Mouse (Mus musculus): ENCODE results near the gene Trim75. TPM values are rescaled to one million over a fixed set of nuclear protein-coding genes. Genes with fewer than 3 reads are reported as not detected.
"Not testable (repeated sequence)": the region's sequence is repeated elsewhere in the genome, so short reads cannot be mapped to it uniquely, and the experiment has no call there.

Gene Trim75
- 0.08 TPM in 1 of 2 replicates, not detected in the other for polyA plus RNA-seq (2015; fragmentation: Nextera tagmentation; extraction: Ambion mirVana)

- Histone ChIP-seq H3K36me3 (no peaks in the 10 kb centered on the region), H3K4me1 (no peaks in the 10 kb centered on the region), H3K4me3 (replicated peaks) (no peak within 1 kb of the TSS), H3K27me3 (no peaks in the 10 kb centered on the region), H3K9ac (no peak within 1 kb of the TSS), H3K9me3 (replicated peaks) (no peaks in the 10 kb centered on the region), H3K27ac (replicated peaks) (no peak within 1 kb of the TSS), H3K4me2 (replicated peaks) (no peak within 1 kb of the TSS)
- ATAC-seq (ENCODE audit: insufficient number of reproducible peaks, low FRiP score, low TSS enrichment, low read depth), result no peak
- 87% methylated on average over 4 of the region's 4 CpGs for WGBS
Measured at GRCm38 (mm10) chr8:64987731-64988130, at the start of gene Trim75. Gene Trim75 (minus strand): TSS chr8:64987831.

- 0 out of 2 replicates have a peak within 1 kb of the TSS, but pooled peaks have one; percentile 39 for H3K27ac ChIP-seq (replicated peaks)
- no peaks in the 10 kb centered on the region for H3K27me3 ChIP-seq
- H3K4me2 ChIP-seq (replicated peaks), result peak within 1 kb of the TSS; percentile 46
- no peaks in the 10 kb centered on the region for H3K36me3 ChIP-seq
- 0 out of 2 replicates have a peak, but pooled peaks have one; percentile 47 for ATAC-seq (ENCODE audit: insufficient number of reproducible peaks, low FRiP score, low TSS enrichment, low read depth)
- no peaks in the 10 kb centered on the region for H3K9me3 ChIP-seq (replicated peaks)
- no peak within 1 kb of the TSS for H3K9ac ChIP-seq
- under 1% methylated on average over 8 of the region's 8 CpGs for WGBS
- H3K4me1 ChIP-seq, result peaks cover 3% of the 10 kb centered on the region; the same call in 1 of the 2 replicates
- H3K4me3 ChIP-seq (replicated peaks), result peak within 1 kb of the TSS; percentile 38
Measured at GRCm38 (mm10) chr8:65037117-65037533, 49.5 kb upstream of the Trim75 start, which contains the start of gene Apela. Gene Apela (minus strand): TSS chr8:65037336.

DNA sequence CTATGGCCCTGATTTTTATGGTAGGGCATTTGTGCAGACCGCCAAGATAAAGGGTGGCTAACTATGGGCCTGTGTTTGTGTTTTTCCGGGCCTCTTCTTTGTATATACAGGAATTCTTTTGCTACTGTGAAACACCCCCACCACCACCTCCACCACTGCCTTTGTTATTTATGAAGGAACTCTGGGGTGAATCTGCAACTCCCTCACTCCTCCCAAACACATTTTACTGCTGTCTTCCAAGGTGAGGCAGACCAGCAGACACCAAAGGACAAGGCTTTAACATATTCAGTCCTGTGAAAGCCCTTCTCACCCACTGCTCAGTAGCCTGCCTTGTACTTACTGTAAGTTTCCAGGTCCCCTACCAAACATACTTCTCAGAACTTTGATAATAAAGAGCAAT, 46.5 kb upstream of the Trim75 start:
- Histone ChIP-seq H3K4me2 (replicated peaks) (no peak overlapping the region), H3K27ac (replicated peaks) (no peak overlapping the region), H3K9ac (no peak overlapping the region), H3K4me1 (peaks cover 3% of the 10 kb centered on the region; the same call in 1 of the 2 replicates), H3K9me3 (replicated peaks) (no peaks in the 10 kb centered on the region), H3K27me3 (no peaks in the 10 kb centered on the region), H3K36me3 (no peaks in the 10 kb centered on the region), H3K4me3 (replicated peaks) (no peak overlapping the region)
- WGBS, result 75% methylated on average over 2 of the region's 2 CpGs
- ATAC-seq (ENCODE audit: insufficient number of reproducible peaks, low FRiP score, low TSS enrichment, low read depth), result no peak

GRCm38 (mm10) chr8:65033056-65033455, 45.4 kb upstream of the Trim75 start:
- no peaks in the 10 kb centered on the region for H3K27me3 ChIP-seq
- no peak overlapping the region for H3K4me3 ChIP-seq (replicated peaks)
- H3K4me1 ChIP-seq, result peaks cover 3% of the 10 kb centered on the region; the same call in 1 of the 2 replicates
- H3K9ac ChIP-seq, result no peak overlapping the region
- H3K4me2 ChIP-seq (replicated peaks), result no peak overlapping the region
- no peak overlapping the region for H3K27ac ChIP-seq (replicated peaks)
- no peak for ATAC-seq (ENCODE audit: insufficient number of reproducible peaks, low FRiP score, low TSS enrichment, low read depth)
- no peaks in the 10 kb centered on the region for H3K36me3 ChIP-seq
- H3K9me3 ChIP-seq (replicated peaks), result no peaks in the 10 kb centered on the region
- 83% methylated on average over 13 of the region's 13 CpGs for WGBS

DNA sequence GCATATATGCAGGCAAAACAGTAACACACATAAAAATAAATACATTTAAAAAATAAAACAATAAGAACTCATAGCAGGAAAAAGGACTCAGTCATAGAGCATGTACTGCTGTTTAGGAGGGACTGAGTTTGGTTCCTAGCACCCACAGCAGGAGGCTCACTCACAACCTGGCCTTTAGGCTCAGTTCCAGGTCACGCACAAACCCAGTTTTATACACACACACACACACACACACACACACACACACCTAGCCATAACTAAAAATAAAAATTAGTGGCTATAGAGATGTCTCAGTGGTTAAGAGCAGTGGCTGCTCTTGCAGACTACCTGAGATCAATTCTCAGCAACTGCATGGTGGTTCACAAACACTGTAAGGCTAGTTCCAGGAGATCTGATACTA, 44.5 kb upstream of the Trim75 start:
- Histone ChIP-seq H3K36me3 (no peaks in the 10 kb centered on the region), H3K9me3 (replicated peaks) (no peaks in the 10 kb centered on the region), H3K27ac (replicated peaks) (no peak overlapping the region), H3K9ac (no peak overlapping the region), H3K4me1 (peaks cover 3% of the 10 kb centered on the region; the same call in 1 of the 2 replicates), H3K4me2 (replicated peaks) (no peak overlapping the region), H3K27me3 (no peaks in the 10 kb centered on the region), H3K4me3 (replicated peaks) (no peak overlapping the region)
- no peak for ATAC-seq (ENCODE audit: insufficient number of reproducible peaks, low FRiP score, low TSS enrichment, low read depth)
- 86% methylated on average over 1 of the region's 1 CpGs for WGBS

- 66% methylated on average over 4 of the region's 4 CpGs for WGBS
- Histone ChIP-seq H3K27me3 (no peaks in the 10 kb centered on the region), H3K36me3 (no peaks in the 10 kb centered on the region), H3K9ac (no peak overlapping the region), H3K4me2 (replicated peaks) (no peak overlapping the region), H3K4me1 (peaks cover 3% of the 10 kb centered on the region; the same call in 1 of the 2 replicates), H3K27ac (replicated peaks) (no peak overlapping the region), H3K4me3 (replicated peaks) (no peak overlapping the region), H3K9me3 (replicated peaks) (no peaks in the 10 kb centered on the region)
- ATAC-seq (ENCODE audit: insufficient number of reproducible peaks, low FRiP score, low TSS enrichment, low read depth), result no peak
Measured at GRCm38 (mm10) chr8:65030735-65031485, 43.3 kb upstream of the Trim75 start.

DNA sequence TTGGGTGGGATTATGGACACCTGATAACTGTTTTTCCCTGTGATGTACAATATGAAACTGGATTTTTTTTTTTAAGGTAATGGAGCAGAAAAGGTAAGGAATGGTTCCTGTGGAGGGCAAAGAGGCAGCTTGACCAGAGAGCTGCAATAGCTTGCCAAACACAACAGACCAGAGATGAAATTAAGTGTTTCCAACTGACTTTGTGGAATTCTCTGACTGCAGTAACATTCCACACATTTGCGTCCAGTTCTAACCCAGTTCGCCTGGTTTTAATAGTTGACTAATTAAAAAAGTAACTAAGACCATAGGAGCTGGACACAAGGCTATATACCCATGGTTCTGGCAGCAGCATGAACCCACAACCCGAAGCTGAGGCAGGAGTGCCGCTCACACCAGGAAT, 42.1 kb upstream of the Trim75 start:
- Histone ChIP-seq H3K27ac (replicated peaks) (no peak overlapping the region), H3K4me3 (replicated peaks) (no peak overlapping the region), H3K27me3 (no peaks in the 10 kb centered on the region), H3K36me3 (no peaks in the 10 kb centered on the region), H3K9ac (no peak overlapping the region), H3K9me3 (replicated peaks) (no peaks in the 10 kb centered on the region), H3K4me1 (no peaks in the 10 kb centered on the region), H3K4me2 (replicated peaks) (no peak overlapping the region)
- ATAC-seq (ENCODE audit: insufficient number of reproducible peaks, low FRiP score, low TSS enrichment, low read depth), result no peak
- WGBS, result 62% methylated on average over 4 of the region's 4 CpGs

DNA sequence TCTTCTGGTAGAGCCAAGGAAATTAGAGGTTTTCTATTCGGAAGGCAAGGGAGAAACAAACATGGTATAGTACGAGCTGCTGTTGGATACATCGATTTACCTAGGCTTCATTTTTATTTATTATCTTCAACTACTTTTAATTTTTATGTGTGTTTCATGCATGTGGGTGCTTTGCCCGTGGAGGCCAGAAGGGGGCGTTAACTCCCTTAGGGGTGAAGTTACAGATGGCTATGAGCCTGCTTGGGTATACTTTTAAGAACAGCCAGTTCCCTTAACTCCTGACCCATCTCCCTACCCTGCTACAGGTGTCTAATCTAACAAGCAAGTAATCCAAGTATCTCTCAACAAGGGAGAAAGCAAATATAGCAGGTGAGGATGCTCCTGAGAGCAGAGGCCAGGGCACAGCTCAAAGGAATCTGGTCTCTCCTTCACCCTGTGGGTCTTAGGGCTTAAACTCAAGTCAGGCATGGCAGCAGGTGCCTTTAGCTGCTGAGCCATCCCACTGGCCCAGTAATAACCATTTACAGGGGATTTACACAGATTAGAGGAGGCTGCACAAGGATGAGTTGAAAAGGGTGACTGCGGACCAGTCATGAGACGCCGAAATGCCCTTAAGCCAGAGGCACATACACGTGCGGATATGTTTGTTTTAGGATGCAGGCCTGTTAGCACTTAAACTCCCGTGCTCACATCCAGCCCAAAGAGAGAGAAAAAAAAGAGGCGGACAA, 41.5 kb upstream of the Trim75 start:
- H3K27me3 ChIP-seq, result no peaks in the 10 kb centered on the region
- no peaks in the 10 kb centered on the region for H3K36me3 ChIP-seq
- H3K27ac ChIP-seq (replicated peaks), result no peak overlapping the region
- no peak for ATAC-seq (ENCODE audit: insufficient number of reproducible peaks, low FRiP score, low TSS enrichment, low read depth)
- no peak overlapping the region for H3K4me3 ChIP-seq (replicated peaks)
- WGBS, result 67% methylated on average over 12 of the region's 12 CpGs
- no peak overlapping the region for H3K4me2 ChIP-seq (replicated peaks)
- H3K9ac ChIP-seq, result no peak overlapping the region
- no peaks in the 10 kb centered on the region for H3K4me1 ChIP-seq
- H3K9me3 ChIP-seq (replicated peaks), result no peaks in the 10 kb centered on the region

DNA sequence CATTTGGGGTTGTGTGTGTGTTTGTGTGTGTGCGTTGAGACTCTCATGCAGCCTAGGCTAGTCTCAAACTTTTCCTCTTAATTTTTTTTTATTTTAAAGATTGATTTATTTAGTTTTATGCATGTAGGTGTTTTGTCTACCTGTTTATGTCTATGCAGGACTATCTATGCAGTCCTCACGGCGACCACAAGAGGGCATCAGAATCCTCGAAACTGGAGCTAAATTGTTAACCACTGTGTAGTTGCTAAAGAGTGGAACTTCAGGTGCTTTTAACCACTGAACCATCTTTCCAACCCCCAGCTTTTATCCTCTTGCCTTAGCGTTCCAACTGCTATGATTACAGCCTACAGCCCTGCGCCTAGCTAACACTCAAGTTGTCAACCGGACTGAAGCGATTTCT, 34.9 kb upstream of the Trim75 start:
- H3K27me3 ChIP-seq, result no peaks in the 10 kb centered on the region
- 43% methylated on average over 8 of the region's 8 CpGs for WGBS
- no peak overlapping the region for H3K4me3 ChIP-seq (replicated peaks)
- ATAC-seq (ENCODE audit: insufficient number of reproducible peaks, low FRiP score, low TSS enrichment, low read depth), result no peak
- no peak overlapping the region for H3K4me2 ChIP-seq (replicated peaks)
- H3K9ac ChIP-seq, result no peak overlapping the region
- H3K27ac ChIP-seq (replicated peaks), result no peak overlapping the region
- H3K4me1 ChIP-seq, result no peaks in the 10 kb centered on the region
- no peaks in the 10 kb centered on the region for H3K36me3 ChIP-seq
- no peaks in the 10 kb centered on the region for H3K9me3 ChIP-seq (replicated peaks)

- no peak within 1 kb of the TSS for H3K9ac ChIP-seq
- no peak within 1 kb of the TSS for H3K4me3 ChIP-seq (replicated peaks)
- no peaks in the 10 kb centered on the region for H3K4me1 ChIP-seq
- H3K9me3 ChIP-seq (replicated peaks), result no peaks in the 10 kb centered on the region
- no peak for ATAC-seq (ENCODE audit: insufficient number of reproducible peaks, low FRiP score, low TSS enrichment, low read depth)
- no peak within 1 kb of the TSS for H3K4me2 ChIP-seq (replicated peaks)
- H3K27ac ChIP-seq (replicated peaks), result no peak within 1 kb of the TSS
- no peaks in the 10 kb centered on the region for H3K27me3 ChIP-seq
- 81% methylated on average over 8 of the region's 8 CpGs for WGBS
- no peaks in the 10 kb centered on the region for H3K36me3 ChIP-seq
Measured at GRCm38 (mm10) chr8:65018423-65018822, 30.8 kb upstream of the Trim75 start, which contains the start of the genes Trim61 and Trim60. Gene Trim61 (minus strand): TSS chr8:65018523. Gene Trim60 (minus strand): TSS chr8:65018584.

GRCm38 (mm10) chr8:65007616-65008015, 20.0 kb upstream of the Trim75 start:
- H3K4me3 ChIP-seq (replicated peaks); H3K4me1 ChIP-seq; H3K27ac ChIP-seq (replicated peaks); H3K9ac ChIP-seq; H3K9me3 ChIP-seq (replicated peaks); H3K36me3 ChIP-seq; ATAC-seq (ENCODE audit: insufficient number of reproducible peaks, low FRiP score, low TSS enrichment, low read depth); H3K4me2 ChIP-seq (replicated peaks); H3K27me3 ChIP-seq: not testable (repeated sequence)
- whole genome bisulfite sequencing, result 77% methylated on average over 6 of the region's 6 CpGs

Data from embryonic facial prominence, embryonic 15.5 days (tissue).